19 mouse cellular contexts compared by ENCODE assay signal in the genomic region with DNA sequence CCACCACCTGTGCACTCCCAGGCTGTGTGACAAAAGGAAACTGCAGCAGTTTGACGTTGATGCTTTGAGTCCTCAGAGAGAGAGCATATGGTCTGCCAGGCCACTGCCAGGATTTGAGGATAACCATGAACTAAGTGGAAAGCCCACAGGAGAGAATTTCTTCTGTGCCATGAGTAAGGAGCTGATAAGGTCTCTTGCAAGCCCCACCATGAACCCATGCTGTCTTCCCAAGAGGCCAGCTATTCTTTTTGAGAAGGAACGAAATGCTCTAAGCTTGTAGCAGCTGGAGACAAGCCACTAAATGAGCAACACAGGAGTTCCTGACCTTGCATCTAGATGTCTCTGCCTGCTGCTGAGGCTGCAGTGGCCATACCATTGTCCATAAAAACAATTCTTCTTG.
DNase-seq lines count a peak whose midpoint lies in the region; ATAC-seq and TF ChIP-seq lines count a peak whose summit lies in the region.
"Had no signal": no experiment of that assay in that cellular context is flagged by ENCODE, and none has a peak within 500 bp of the region (broad histone marks: within the 10 kb centered on the region; RNA-seq: fewer than 3 reads in every experiment).

No protein-coding gene starts in this region.

- intact Hi-C loops in heart, postnatal 36 days (cut with DNase I) = loop anchor here (5.0 kb wide), 1 partner anchor 97 kb away; a partner anchor contains a TSS

- no peaks in the 10 kb centered on the region for H3K27me3 ChIP-seq in limb, embryonic 10.5 days (ENCODE audit: low read depth, poor library complexity, severe bottlenecking)
- no peaks in the 10 kb centered on the region for H3K27me3 ChIP-seq in lung, postnatal 0 days (replicated peaks; ENCODE audit: insufficient read depth, low read length)
- H3K27me3 ChIP-seq: embryonic facial prominence, embryonic 12.5 days; forebrain, embryonic 13.5 days had no signal

- no peaks in the 10 kb centered on the region for H3K9me3 ChIP-seq in limb, embryonic 10.5 days (replicated peaks)
- no peaks in the 10 kb centered on the region for H3K9me3 ChIP-seq in lung, postnatal 0 days (ENCODE audit: low read length)
- H3K9me3 ChIP-seq: embryonic facial prominence, embryonic 12.5 days; forebrain, embryonic 13.5 days; heart, embryonic 10.5 days had no signal

- WGBS in limb, embryonic 10.5 days = 65% methylated on average over 2 of the region's 2 CpGs
- WGBS in lung, postnatal 0 days = 51% methylated on average over 2 of the region's 2 CpGs

- H3K4me1 ChIP-seq in limb, embryonic 10.5 days = peaks cover 53% of the 10 kb centered on the region
- peaks cover 4% of the 10 kb centered on the region; the same call in 1 of the 2 replicates for H3K4me1 ChIP-seq in lung, postnatal 0 days (ENCODE audit: insufficient read depth, low read depth, low read length)

- no peak overlapping the region for H3K4me3 ChIP-seq in limb, embryonic 10.5 days
- no peak overlapping the region for H3K4me3 ChIP-seq in lung, postnatal 0 days (ENCODE audit: low read depth, low read length)
- H3K4me3 ChIP-seq: embryonic facial prominence, embryonic 12.5 days; forebrain, embryonic 13.5 days; gastrocnemius, adult 2 months; heart, embryonic 10.5 days had no signal

- no peaks in the 10 kb centered on the region for H3K36me3 ChIP-seq in limb, embryonic 10.5 days
- no peaks in the 10 kb centered on the region for H3K36me3 ChIP-seq in lung, postnatal 0 days (ENCODE audit: insufficient read depth, low read length)
- H3K36me3 ChIP-seq: embryonic facial prominence, embryonic 12.5 days; heart, embryonic 10.5 days had no signal

- no peak overlapping the region for H3K9ac ChIP-seq in lung, postnatal 0 days (replicated peaks; ENCODE audit: low read depth)
- H3K9ac ChIP-seq: embryonic facial prominence, embryonic 12.5 days; forebrain, embryonic 13.5 days; hindbrain, embryonic 14.5 days had no signal

- H3K27ac ChIP-seq in limb, embryonic 10.5 days = peak overlapping the region; percentile 64
- no peak overlapping the region for H3K27ac ChIP-seq in lung, postnatal 0 days (ENCODE audit: low read length)
- H3K27ac ChIP-seq: embryonic facial prominence, embryonic 12.5 days; forebrain, embryonic 13.5 days; gastrocnemius, adult 2 months; heart, embryonic 10.5 days; hindbrain, embryonic 14.5 days had no signal

- ATAC-seq in lung, postnatal 0 days = no peak
- ATAC-seq: forebrain, embryonic 13.5 days; intestine, embryonic 16.5 days had no signal

- no peak overlapping the region for H3K4me2 ChIP-seq in lung, postnatal 0 days (replicated peaks; ENCODE audit: low read depth, low read length)
- H3K4me2 ChIP-seq: embryonic facial prominence, embryonic 12.5 days; forebrain, embryonic 13.5 days; hindbrain, embryonic 14.5 days had no signal

- no peak for TF ChIP-seq CTCF in lung, postnatal 0 days (IDR thresholded peaks at IDR 0.05)

- TF ChIP-seq EP300 in lung, postnatal 0 days (IDR thresholded peaks at IDR 0.05) = no peak

- DNase-seq in heart, adult 11 months = peak; percentile 96
- no peak for DNase-seq in heart, postnatal 36 days
- DNase-seq in 3T3-L1 (ENCODE audit: low read depth, low spot score) (peak; percentile 59), NIH3T3 (ENCODE audit: low read depth) (peak; percentile 44)
- no peak for DNase-seq in limb, embryonic 10.5 days (ENCODE audit: low spot score)
- DNase-seq in adrenal gland, postnatal 4 days (ENCODE audit: low spot score in 2 of 2) = no peak
- no peak for DNase-seq in lung, postnatal 0 days (ENCODE audit: low spot score)
- no peak for DNase-seq in lung, adult 18-20 months
- DNase-seq: adrenal gland, postnatal 14 days; cerebellum, adult 2 months; embryo, embryonic 11 days; gastrocnemius, adult 2 months; gastrocnemius, postnatal 25 days; heart, postnatal 10 days had no signal

Comparison
In these comparisons a context has a peak if more than half of its experiments do, and no peak if none do; other contexts are left out.
1. DNase-seq: peak in heart, adult 11 months (single experiment), 3T3-L1 (single experiment) and NIH3T3 (single experiment); none in heart, postnatal 36 days (0 of 2), limb, embryonic 10.5 days (single experiment), adrenal gland, postnatal 4 days (0 of 2), lung, postnatal 0 days (single experiment) and lung, adult 18-20 months (0 of 2).